Mouse (Mus musculus) urinary bladder, adult 18-20 months (tissue): ENCODE results near the gene Zfp383.
"Not testable (repeated sequence)": the region's sequence is repeated elsewhere in the genome, so short reads cannot be mapped to it uniquely, and the experiment has no call there.

Experiments
- DNase-seq, 2 experiments: peaks; one replicate each; pipeline ENCODE4 v3.0.0; 2022; ENCODE audit warnings: low spot score in 2 of 2, mixed read lengths in 2 of 2

Zfp383 gene

GRCm38 (mm10) chr7:29908130-29908950, at the start of gene Zfp383:
Gene Zfp383, plus strand, starts transcription at chr7:29908223.
- peak; percentile 72 to 83 for DNase-seq

DNA sequence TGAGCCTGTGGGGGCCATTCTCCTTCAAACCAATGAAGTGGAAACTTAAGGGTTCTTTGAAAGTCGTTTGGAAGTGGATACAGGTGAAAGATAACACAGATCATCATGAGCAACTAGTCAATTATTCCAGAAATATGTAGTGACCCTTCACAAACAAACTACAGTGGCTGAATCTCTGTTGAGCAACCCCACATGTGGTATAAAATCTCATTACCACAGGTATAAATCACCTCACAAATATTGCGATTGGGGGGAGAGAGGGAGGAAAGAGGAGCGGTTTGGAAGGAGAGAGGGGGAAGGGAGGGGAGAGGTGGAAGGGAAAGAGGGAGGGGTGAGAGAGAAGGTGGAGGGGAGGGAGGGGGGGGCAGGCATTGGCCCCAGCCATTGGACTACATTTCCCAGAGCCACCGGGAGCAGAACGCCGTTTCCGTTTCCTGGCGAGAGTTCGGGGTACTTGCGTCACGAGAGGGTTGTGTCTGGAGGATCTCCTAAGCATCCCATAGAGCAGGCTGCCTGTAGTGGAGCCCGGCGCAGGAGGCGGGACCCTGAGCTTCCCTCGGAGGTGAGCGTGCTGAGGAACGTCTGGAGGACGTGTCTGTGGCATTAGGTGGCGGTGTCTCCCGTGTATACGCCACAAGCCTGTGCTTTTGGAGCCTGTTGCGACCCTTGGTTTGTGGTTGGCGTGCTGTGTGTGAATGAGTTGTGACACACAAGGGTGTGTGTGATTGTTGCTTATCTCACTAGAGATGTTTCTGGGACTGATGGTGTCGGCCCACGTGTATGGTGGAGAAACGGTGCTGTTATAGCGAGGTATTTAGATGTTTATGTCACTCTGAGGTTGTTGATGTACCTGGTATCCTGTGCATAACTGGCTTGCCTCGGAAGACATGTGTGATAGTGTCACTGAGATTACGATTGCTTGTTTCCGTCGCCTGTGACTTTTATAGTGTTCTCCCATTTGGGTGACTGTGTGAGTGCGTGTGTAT, 48.2 kb upstream of the Zfp383 start, which contains the start of gene Zfp420:
Zfp420 (plus strand) TSS at position 448 of the 986 bp plus-strand sequence.
- DNase-seq: peak; percentile 62 to 87

DNA sequence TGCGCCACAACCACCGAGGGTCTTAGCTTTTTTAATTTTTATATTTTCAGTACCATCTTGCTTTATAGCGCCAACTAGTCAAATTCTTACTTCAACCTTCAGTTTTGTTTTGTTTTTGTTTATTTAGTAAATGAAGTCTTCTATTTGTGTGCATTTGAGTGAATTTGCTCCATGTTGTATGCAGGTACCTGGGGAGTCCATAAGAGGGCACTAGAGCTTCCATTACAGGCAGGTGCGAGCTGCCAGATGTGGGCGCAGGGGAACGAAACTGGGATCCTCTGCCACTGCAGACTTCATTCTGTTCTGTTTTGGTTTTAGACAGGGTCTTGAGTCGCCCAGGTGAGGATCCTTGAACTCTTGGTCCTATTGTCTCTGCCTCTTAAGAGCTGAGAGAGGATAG, 46.4 kb upstream of the Zfp383 start:
- DNase-seq: no peak

GRCm38 (mm10) chr7:29874256-29874655, 33.8 kb upstream of the Zfp383 start:
- no peak for DNase-seq

GRCm38 (mm10) chr7:29877561-29877960, 30.5 kb upstream of the Zfp383 start:
- DNase-seq: not testable (repeated sequence)

- no peak for DNase-seq
Observed at GRCm38 (mm10) chr7:29880056-29880455, 28.0 kb upstream of the Zfp383 start.

- no peak for DNase-seq
Observed at GRCm38 (mm10) chr7:29880916-29881315, 27.1 kb upstream of the Zfp383 start.

GRCm38 (mm10) chr7:29890501-29890900, 17.5 kb upstream of the Zfp383 start:
- no peak for DNase-seq

GRCm38 (mm10) chr7:29892756-29893155, 15.3 kb upstream of the Zfp383 start:
- no peak for DNase-seq

DNA sequence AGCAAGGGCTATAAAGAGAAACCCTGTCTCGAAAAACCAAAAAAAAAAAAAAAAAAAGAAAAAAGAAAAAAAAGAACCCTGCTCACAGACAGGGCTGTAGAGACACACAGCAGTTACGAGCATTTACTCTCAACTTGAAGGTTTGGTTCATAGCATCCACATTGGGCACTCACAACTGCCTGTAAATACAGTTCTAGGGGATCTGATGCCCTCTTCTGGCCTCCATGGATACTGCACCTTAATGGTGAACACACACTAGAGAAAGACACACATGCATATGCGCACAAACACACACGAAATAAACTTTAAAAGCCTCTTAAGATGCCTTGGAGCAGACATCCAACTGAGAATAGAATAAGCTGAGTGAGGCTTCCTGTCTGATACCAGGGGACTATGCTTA, 9.7 kb upstream of the Zfp383 start:
- DNase-seq: no peak

DNA sequence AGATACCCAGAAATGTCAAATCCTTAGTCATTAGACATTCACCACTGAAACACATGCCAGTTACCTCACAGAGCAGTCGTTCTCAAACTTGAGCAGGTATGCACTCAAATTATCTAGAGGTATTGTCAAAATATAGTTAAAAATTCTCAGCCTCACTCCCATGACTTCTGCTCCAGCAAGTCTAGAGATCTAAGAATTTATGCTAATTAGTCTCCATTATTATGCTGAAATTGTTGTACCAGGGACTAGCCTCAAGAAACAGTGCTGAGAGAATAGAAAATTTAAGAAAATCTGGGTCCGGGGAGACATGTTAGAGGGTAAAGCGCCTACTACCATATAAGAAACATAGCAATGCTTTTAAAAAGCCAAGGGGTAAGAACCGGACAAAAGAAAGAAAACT, 3.9 kb upstream of the Zfp383 start:
- no peak for DNase-seq

DNA sequence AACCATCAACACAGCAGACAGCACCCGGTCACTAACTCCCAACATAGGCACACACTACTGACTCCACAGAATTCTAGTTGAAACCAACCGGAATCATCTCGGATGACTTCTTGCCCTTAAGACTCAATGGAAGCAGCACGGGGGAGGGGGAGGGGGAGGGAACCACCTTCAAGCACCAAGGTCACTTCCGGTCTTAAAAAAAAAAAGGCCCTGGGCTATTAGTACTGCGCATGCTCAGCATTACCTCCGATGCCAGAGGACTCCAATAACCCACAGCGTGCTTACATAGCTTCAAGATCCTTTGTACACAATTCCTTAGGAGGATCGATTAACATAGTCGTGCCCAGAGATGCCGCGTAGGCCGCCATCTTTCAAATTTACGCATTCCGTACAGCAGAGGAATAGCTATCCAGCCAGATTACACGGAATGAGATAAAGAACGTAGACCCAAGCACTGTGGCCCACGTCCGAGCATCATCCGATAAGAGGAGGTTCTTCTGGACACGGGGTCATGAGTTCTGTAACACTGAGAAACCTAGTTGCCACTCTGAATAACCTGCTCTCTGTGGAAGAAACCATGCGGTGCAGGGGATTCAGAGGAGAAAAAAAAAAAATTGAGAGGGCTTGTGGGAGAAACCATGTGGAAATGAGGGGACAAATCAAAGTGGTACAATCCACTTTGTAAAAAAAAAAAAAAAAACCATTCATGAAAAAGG, 1.9 kb upstream of the Zfp383 start, which contains the start of gene Zfp27:
Zfp27 (minus strand) TSS at position 607 of the 716 bp plus-strand sequence.
- DNase-seq: peak; percentile 38 to 49

DNA sequence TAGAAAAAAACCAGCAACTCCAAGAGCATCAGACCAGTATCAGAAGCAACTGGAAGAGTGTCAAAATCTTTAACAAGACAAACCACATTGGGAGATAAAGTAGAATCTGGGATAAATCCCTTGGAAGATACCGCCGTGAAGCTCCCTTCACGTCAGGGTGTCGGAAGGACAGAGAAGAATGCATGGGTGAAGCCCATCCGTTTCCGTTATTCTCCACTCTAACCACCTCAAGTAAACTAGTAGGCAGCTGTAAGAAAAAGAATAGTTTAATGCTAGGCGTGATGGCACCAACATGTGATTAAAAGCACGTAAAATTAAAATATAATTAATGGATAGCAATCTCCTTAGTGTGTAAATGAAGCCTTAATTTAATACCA, 1.4 kb upstream of the Zfp383 start:
- no peak for DNase-seq

- DNase-seq: no peak
Observed at GRCm38 (mm10) chr7:29907206-29907605, 817 bp upstream of the Zfp383 start.

DNA sequence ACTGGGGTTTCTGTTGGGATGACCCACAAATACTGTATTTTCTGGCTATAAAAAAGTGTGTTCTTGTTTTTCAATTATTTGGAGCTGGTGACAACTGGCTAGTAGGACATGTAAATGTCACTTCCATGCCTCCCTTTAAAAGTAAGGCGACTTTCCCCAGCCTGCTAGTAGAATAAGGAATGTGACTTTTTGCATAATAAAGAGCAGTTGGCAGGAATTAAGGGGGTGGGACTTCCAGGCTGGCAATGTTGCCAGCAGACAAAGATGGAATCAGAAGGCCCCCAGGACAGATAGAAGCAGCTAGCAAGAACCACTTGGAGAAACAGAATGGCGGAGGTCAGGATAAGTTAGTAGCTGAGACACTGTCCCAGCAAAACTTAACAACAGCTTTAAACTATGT, 2.2 kb downstream of the Zfp383 start:
- DNase-seq: no peak

DNA sequence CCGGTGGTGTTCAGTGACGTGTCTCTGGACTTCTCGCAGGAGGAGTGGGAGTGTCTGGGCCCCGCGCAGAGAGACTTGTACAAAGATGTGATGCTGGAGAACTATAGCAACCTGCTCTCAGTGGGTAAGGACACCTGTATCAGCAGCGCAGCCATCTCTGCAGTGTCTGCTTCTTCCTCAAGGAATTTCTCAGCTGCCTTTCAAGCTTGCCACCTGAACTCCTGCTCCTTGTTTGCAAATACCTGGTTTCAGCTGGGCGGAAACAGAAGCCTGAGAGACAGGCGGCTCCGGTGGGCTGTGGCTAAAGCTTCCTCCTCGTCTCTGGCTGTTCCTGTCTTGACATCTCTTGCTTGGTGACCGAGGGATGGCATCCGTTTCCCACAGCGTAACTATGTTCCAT, 4.1 kb downstream of the Zfp383 start:
- DNase-seq: no peak

GRCm38 (mm10) chr7:29917371-29918061, 9.5 kb downstream of the Zfp383 start:
- DNase-seq: no peak

- DNase-seq: no peak
Observed at GRCm38 (mm10) chr7:29918062-29918453, 10.0 kb downstream of the Zfp383 start.

DNA sequence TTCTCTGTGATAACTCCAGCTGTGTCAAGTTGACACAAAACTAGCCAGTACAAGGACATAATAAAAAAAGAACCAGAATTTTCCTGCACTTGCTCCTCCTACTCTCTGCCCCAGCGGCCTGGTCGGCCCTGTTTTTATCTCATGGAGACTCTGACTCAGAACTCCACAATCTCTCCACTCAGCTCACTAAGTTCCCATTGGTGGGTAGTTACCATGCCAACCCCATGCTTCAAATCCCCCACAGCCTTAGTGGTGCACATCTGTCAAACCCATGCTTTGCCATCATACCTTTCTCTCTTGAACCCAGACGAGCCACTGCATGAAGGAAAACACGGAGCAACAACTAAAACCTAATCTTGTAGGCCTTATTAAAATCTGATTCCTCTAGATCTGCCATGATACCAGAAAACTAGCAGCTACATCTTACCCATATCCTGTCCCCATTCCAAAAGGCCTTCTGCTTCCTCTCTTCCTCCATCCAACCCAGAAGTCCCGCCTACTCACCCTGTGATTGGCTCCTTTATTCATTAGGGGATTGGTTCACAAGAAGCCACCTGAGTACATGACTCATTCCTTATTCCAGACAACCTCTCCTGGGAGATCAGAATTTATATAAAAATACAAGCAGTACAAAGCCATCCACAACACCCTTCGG, 13.5 kb downstream of the Zfp383 start:
- no peak for DNase-seq

- no peak for DNase-seq
Observed at GRCm38 (mm10) chr7:29922780-29923179, 14.8 kb downstream of the Zfp383 start.

- DNase-seq: no peak
Observed at GRCm38 (mm10) chr7:29938856-29939255, 30.8 kb downstream of the Zfp383 start.
